Mouse (Mus musculus): ENCODE data around the gene Morn1. TPM values are rescaled to one million over a fixed set of nuclear protein-coding genes. Genes with fewer than 3 reads are reported as not detected.
"Not testable (repeated sequence)": the region's sequence is repeated elsewhere in the genome, so short reads cannot be mapped to it uniquely, and the experiment has no call there.

Gene Morn1
- polyA plus RNA-seq, 1 experiment from 2014 or later = 6.3 TPM

DNA sequence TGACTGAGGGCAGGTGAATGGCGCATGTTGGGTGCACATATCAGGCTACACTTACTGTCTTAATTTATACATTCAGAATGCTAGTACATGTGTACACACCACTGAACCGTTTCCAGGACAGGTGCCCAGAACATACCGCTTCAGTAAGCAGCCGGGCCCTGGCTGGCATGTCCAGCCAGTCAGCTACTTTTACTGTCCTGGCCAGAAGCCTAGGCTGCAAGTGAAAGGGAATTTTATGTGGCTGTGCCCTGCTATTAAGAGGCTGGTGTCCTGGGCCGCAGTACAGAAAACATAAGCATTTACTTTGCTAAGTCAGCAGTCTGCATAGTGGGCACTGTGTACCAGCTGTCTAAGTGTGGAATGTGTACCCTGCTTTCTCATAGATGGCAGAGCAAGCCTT, 15.5 kb upstream of the Morn1 start:
- H3K9ac ChIP-seq (replicated peaks; ENCODE audit: low read depth, low read length) = no peak overlapping the region
- H3K27ac ChIP-seq (ENCODE audit: low read depth, low read length) = no peak overlapping the region
- 89% methylated on average over 5 of the region's 5 CpGs for WGBS
- no peak overlapping the region for H3K4me3 ChIP-seq (ENCODE audit: low read depth, low read length)
- H3K4me1 ChIP-seq (ENCODE audit: control insufficient read depth, insufficient read depth, low read length) = peaks cover 14% of the 10 kb centered on the region
- no peak overlapping the region for H3K4me2 ChIP-seq (ENCODE audit: low read depth, low read length)
- H3K27me3 ChIP-seq (ENCODE audit: control insufficient read depth, insufficient read depth, low read length) = no peaks in the 10 kb centered on the region
- H3K9me3 ChIP-seq (ENCODE audit: control insufficient read depth, low read length) = no peaks in the 10 kb centered on the region
- H3K36me3 ChIP-seq (ENCODE audit: control insufficient read depth, insufficient read depth, low read length) = peaks cover 65% of the 10 kb centered on the region
- no peak for ATAC-seq (ENCODE audit: low read depth)

DNA sequence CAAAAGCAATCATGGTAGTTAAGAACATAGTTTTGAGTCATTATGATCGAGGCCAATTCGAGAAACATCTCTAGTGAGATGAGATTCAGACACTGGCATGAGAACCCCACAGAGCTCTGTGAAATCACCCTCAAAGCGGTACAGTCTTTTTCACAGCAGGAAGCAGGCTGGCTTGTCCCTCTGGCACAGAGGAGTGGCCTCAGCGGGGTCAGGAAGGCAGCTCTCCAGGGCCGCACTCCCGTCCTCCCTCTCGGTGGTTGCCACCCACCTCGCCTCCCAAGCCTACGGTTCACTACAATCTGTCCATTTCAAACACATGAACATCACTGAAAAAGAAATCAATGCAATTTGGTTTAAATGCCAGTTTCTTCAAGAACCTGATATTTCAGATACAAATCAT, 12.0 kb upstream of the Morn1 start:
- WGBS = 77% methylated on average over 9 of the region's 9 CpGs
- no peak overlapping the region for H3K4me3 ChIP-seq (ENCODE audit: low read depth, low read length)

GRCm38 (mm10) chr4:155075137-155075536, 11.2 kb upstream of the Morn1 start:
- Histone ChIP-seq H3K4me1 (ENCODE audit: control insufficient read depth, insufficient read depth, low read length) (no peaks in the 10 kb centered on the region), H3K27me3 (ENCODE audit: control insufficient read depth, insufficient read depth, low read length) (no peaks in the 10 kb centered on the region), H3K36me3 (ENCODE audit: control insufficient read depth, insufficient read depth, low read length) (peaks cover 80% of the 10 kb centered on the region), H3K4me3 (ENCODE audit: low read depth, low read length) (no peak overlapping the region), H3K9me3 (ENCODE audit: control insufficient read depth, low read length) (no peaks in the 10 kb centered on the region), H3K27ac (ENCODE audit: low read depth, low read length) (no peak overlapping the region), H3K9ac (replicated peaks; ENCODE audit: low read depth, low read length) (no peak overlapping the region), H3K4me2 (ENCODE audit: low read depth, low read length) (no peak overlapping the region)
- WGBS = 91% methylated on average over 9 of the region's 9 CpGs
- no peak for ATAC-seq (ENCODE audit: low read depth)

More for the DNA sequence above, 12.0 kb upstream of the Morn1 start:
- Histone ChIP-seq H3K4me1 (ENCODE audit: control insufficient read depth, insufficient read depth, low read length) (no peaks in the 10 kb centered on the region), H3K27me3 (ENCODE audit: control insufficient read depth, insufficient read depth, low read length) (no peaks in the 10 kb centered on the region), H3K27ac (ENCODE audit: low read depth, low read length) (no peak overlapping the region), H3K9ac (replicated peaks; ENCODE audit: low read depth, low read length) (no peak overlapping the region), H3K4me2 (ENCODE audit: low read depth, low read length) (no peak overlapping the region), H3K9me3 (ENCODE audit: control insufficient read depth, low read length) (no peaks in the 10 kb centered on the region), H3K36me3 (ENCODE audit: control insufficient read depth, insufficient read depth, low read length) (peaks cover 74% of the 10 kb centered on the region)
- ATAC-seq (ENCODE audit: low read depth) = no peak

DNA sequence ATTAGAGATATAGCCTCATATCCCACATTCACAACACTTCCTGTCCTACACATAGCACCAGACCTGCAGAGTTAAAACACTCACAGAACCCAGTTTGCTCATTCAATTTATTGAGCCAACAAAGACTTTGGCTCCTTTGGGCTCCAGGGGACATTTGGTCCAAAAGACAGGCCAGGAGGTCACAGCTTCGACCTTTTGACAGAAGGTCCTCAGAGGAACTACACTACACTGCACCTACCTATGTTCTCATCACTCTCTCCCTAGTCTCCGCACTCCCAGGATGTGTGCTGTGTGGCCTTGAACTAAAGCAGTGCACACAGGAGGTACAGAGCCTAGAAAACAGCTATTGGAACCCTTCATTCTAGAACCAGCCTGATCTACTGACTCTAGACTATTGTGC, 10.6 kb upstream of the Morn1 start:
- no peak overlapping the region for H3K27ac ChIP-seq (ENCODE audit: low read depth, low read length)
- no peak overlapping the region for H3K4me2 ChIP-seq (ENCODE audit: low read depth, low read length)
- H3K27me3 ChIP-seq (ENCODE audit: control insufficient read depth, insufficient read depth, low read length) = no peaks in the 10 kb centered on the region
- H3K4me3 ChIP-seq (ENCODE audit: low read depth, low read length) = no peak overlapping the region
- 98% methylated on average over 2 of the region's 2 CpGs for WGBS
- H3K4me1 ChIP-seq (ENCODE audit: control insufficient read depth, insufficient read depth, low read length) = no peaks in the 10 kb centered on the region
- no peaks in the 10 kb centered on the region for H3K9me3 ChIP-seq (ENCODE audit: control insufficient read depth, low read length)
- peaks cover 79% of the 10 kb centered on the region for H3K36me3 ChIP-seq (ENCODE audit: control insufficient read depth, insufficient read depth, low read length)
- ATAC-seq (ENCODE audit: low read depth) = no peak
- no peak overlapping the region for H3K9ac ChIP-seq (replicated peaks; ENCODE audit: low read depth, low read length)

- no peaks in the 10 kb centered on the region for H3K27me3 ChIP-seq (ENCODE audit: control insufficient read depth, insufficient read depth, low read length)
- no peaks in the 10 kb centered on the region for H3K9me3 ChIP-seq (ENCODE audit: control insufficient read depth, low read length)
- no peak overlapping the region for H3K4me2 ChIP-seq (ENCODE audit: low read depth, low read length)
- peaks cover 73% of the 10 kb centered on the region for H3K36me3 ChIP-seq (ENCODE audit: control insufficient read depth, insufficient read depth, low read length)
- H3K27ac ChIP-seq (ENCODE audit: low read depth, low read length) = no peak overlapping the region
- no peak for ATAC-seq (ENCODE audit: low read depth)
- WGBS = 89% methylated on average over 9 of the region's 9 CpGs
- no peak overlapping the region for H3K4me3 ChIP-seq (ENCODE audit: low read depth, low read length)
- H3K9ac ChIP-seq (replicated peaks; ENCODE audit: low read depth, low read length) = no peak overlapping the region
- no peaks in the 10 kb centered on the region for H3K4me1 ChIP-seq (ENCODE audit: control insufficient read depth, insufficient read depth, low read length)
These were observed 9.7 kb upstream of the Morn1 start for GRCm38 (mm10) chr4:155076677-155077076.

GRCm38 (mm10) chr4:155078808-155079207, 7.6 kb upstream of the Morn1 start:
- ATAC-seq (ENCODE audit: low read depth); H3K4me2 ChIP-seq (ENCODE audit: low read depth, low read length); H3K9ac ChIP-seq (replicated peaks; ENCODE audit: low read depth, low read length); H3K9me3 ChIP-seq (ENCODE audit: control insufficient read depth, low read length); H3K27ac ChIP-seq (ENCODE audit: low read depth, low read length); H3K4me1 ChIP-seq (ENCODE audit: control insufficient read depth, insufficient read depth, low read length); H3K27me3 ChIP-seq (ENCODE audit: control insufficient read depth, insufficient read depth, low read length); H3K4me3 ChIP-seq (ENCODE audit: low read depth, low read length): not testable (repeated sequence)
- WGBS = 94% methylated on average over 10 of the region's 10 CpGs
- H3K36me3 ChIP-seq (ENCODE audit: control insufficient read depth, insufficient read depth, low read length) = peaks cover 56% of the 10 kb centered on the region

DNA sequence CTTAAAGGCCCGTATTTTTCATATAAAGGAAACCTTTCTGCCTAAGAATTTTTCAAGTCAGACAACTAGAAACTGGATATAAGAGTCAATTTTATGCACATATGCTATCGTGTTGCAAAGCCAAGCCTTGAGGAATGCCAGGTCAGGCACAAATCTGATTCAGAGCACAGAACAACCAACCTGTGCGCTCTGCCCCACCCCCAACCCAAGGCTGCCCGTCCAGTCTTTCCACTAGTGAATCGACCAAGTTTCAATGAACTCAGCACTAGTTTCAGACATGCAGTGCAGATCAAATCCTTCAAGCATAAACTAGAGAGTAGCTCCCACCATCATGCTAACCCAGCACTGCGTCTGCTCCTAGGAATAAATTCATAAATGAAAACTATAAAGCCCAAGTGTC, 6.7 kb upstream of the Morn1 start:
- no peak for ATAC-seq (ENCODE audit: low read depth)
- H3K4me2 ChIP-seq (ENCODE audit: low read depth, low read length) = no peak overlapping the region
- H3K27me3 ChIP-seq (ENCODE audit: control insufficient read depth, insufficient read depth, low read length) = no peaks in the 10 kb centered on the region
- WGBS = 94% methylated on average over 6 of the region's 6 CpGs
- H3K36me3 ChIP-seq (ENCODE audit: control insufficient read depth, insufficient read depth, low read length) = peaks cover 48% of the 10 kb centered on the region
- peaks cover under 1% of the 10 kb centered on the region; the same call in 1 of the 2 replicates for H3K4me1 ChIP-seq (ENCODE audit: control insufficient read depth, insufficient read depth, low read length)
- H3K9ac ChIP-seq (replicated peaks; ENCODE audit: low read depth, low read length) = no peak overlapping the region
- H3K9me3 ChIP-seq (ENCODE audit: control insufficient read depth, low read length) = no peaks in the 10 kb centered on the region
- H3K27ac ChIP-seq (ENCODE audit: low read depth, low read length) = no peak overlapping the region
- no peak overlapping the region for H3K4me3 ChIP-seq (ENCODE audit: low read depth, low read length)

GRCm38 (mm10) chr4:155083553-155083952, 2.8 kb upstream of the Morn1 start:
- Histone ChIP-seq H3K27ac (ENCODE audit: low read depth, low read length) (no peak overlapping the region), H3K4me1 (ENCODE audit: control insufficient read depth, insufficient read depth, low read length) (peaks cover 16% of the 10 kb centered on the region), H3K4me2 (ENCODE audit: low read depth, low read length) (no peak overlapping the region), H3K36me3 (ENCODE audit: control insufficient read depth, insufficient read depth, low read length) (peaks cover 20% of the 10 kb centered on the region), H3K27me3 (ENCODE audit: control insufficient read depth, insufficient read depth, low read length) (no peaks in the 10 kb centered on the region; the same call in 1 of the 2 replicates), H3K9me3 (ENCODE audit: control insufficient read depth, low read length) (no peaks in the 10 kb centered on the region), H3K9ac (replicated peaks; ENCODE audit: low read depth, low read length) (no peak overlapping the region), H3K4me3 (ENCODE audit: low read depth, low read length) (no peak overlapping the region)
- ATAC-seq (ENCODE audit: low read depth) = no peak
- WGBS = 92% methylated on average over 4 of the region's 4 CpGs

GRCm38 (mm10) chr4:155084351-155084750, 2.0 kb upstream of the Morn1 start:
- Histone ChIP-seq H3K4me2 (ENCODE audit: low read depth, low read length) (peak overlapping the region; percentile 66; the same call in 1 of the 2 replicates), H3K27ac (ENCODE audit: low read depth, low read length) (no peak overlapping the region), H3K36me3 (ENCODE audit: control insufficient read depth, insufficient read depth, low read length) (peaks cover 17% of the 10 kb centered on the region), H3K4me1 (ENCODE audit: control insufficient read depth, insufficient read depth, low read length) (peaks cover 16% of the 10 kb centered on the region), H3K9ac (replicated peaks; ENCODE audit: low read depth, low read length) (no peak overlapping the region), H3K27me3 (ENCODE audit: control insufficient read depth, insufficient read depth, low read length) (no peaks in the 10 kb centered on the region; the same call in 1 of the 2 replicates), H3K9me3 (ENCODE audit: control insufficient read depth, low read length) (no peaks in the 10 kb centered on the region), H3K4me3 (ENCODE audit: low read depth, low read length) (no peak overlapping the region)
- no peak for ATAC-seq (ENCODE audit: low read depth)
- WGBS = 95% methylated on average over 7 of the region's 7 CpGs
